Mouse (Mus musculus): ENCODE measurements around the gene Tgfbr3l. TPM values are rescaled to one million over a fixed set of nuclear protein-coding genes. Genes with fewer than 3 reads are reported as not detected.
A peak's percentile ranks its signal among the peaks of the same experiment; 100 is the strongest.

Tgfbr3l gene
- polyA plus RNA-seq, 1 experiment from 2014 or later = 4.9 TPM

- Histone ChIP-seq H3K9me3 (ENCODE audit: control insufficient read depth, low read depth, low read length) (no peaks in the 10 kb centered on the region), H3K36me3 (ENCODE audit: control insufficient read depth, insufficient read depth, low read length) (no peaks in the 10 kb centered on the region; the same call in 1 of the 2 replicates), H3K4me3 (ENCODE audit: low read depth, low read length) (peak overlapping the region; percentile 41), H3K4me2 (replicated peaks; ENCODE audit: low read depth, low read length) (peak overlapping the region; percentile 89), H3K9ac (replicated peaks; ENCODE audit: low read depth, low read length) (0 out of 2 replicates have a peak overlapping the region, but pooled peaks have one; percentile 14), H3K27ac (ENCODE audit: low read length) (peak overlapping the region; percentile 49), H3K27me3 (ENCODE audit: control insufficient read depth, insufficient read depth, low read length) (no peaks in the 10 kb centered on the region), H3K4me1 (ENCODE audit: control insufficient read depth, insufficient read depth, low read length) (no peaks in the 10 kb centered on the region)
- 3% methylated on average over 18 of the region's 18 CpGs for WGBS
- ATAC-seq (ENCODE audit: insufficient number of reproducible peaks, insufficient read depth, low FRiP score, low read depth) = peak; percentile 77
Measured at GRCm38 (mm10) chr8:4213210-4214005, 34.6 kb upstream of the Tgfbr3l start.

- Histone ChIP-seq H3K27ac (ENCODE audit: low read length) (peak overlapping the region; percentile 49), H3K4me3 (ENCODE audit: low read depth, low read length) (peak overlapping the region; percentile 41), H3K4me1 (ENCODE audit: control insufficient read depth, insufficient read depth, low read length) (no peaks in the 10 kb centered on the region), H3K9me3 (ENCODE audit: control insufficient read depth, low read depth, low read length) (no peaks in the 10 kb centered on the region), H3K4me2 (replicated peaks; ENCODE audit: low read depth, low read length) (peak overlapping the region; percentile 89), H3K36me3 (ENCODE audit: control insufficient read depth, insufficient read depth, low read length) (no peaks in the 10 kb centered on the region; the same call in 1 of the 2 replicates), H3K27me3 (ENCODE audit: control insufficient read depth, insufficient read depth, low read length) (no peaks in the 10 kb centered on the region), H3K9ac (replicated peaks; ENCODE audit: low read depth, low read length) (no peak overlapping the region)
- peak; percentile 61 for ATAC-seq (ENCODE audit: insufficient number of reproducible peaks, insufficient read depth, low FRiP score, low read depth)
- 10% methylated on average over 33 of the region's 33 CpGs for WGBS
Measured at GRCm38 (mm10) chr8:4214006-4214980, 33.7 kb upstream of the Tgfbr3l start.

- H3K27me3 ChIP-seq (ENCODE audit: control insufficient read depth, insufficient read depth, low read length) = no peaks in the 10 kb centered on the region
- H3K9me3 ChIP-seq (ENCODE audit: control insufficient read depth, low read depth, low read length) = no peaks in the 10 kb centered on the region
- H3K4me3 ChIP-seq (ENCODE audit: low read depth, low read length) = peak overlapping the region; percentile 44
- no peak overlapping the region for H3K27ac ChIP-seq (ENCODE audit: low read length)
- no peaks in the 10 kb centered on the region for H3K4me1 ChIP-seq (ENCODE audit: control insufficient read depth, insufficient read depth, low read length)
- H3K9ac ChIP-seq (replicated peaks; ENCODE audit: low read depth, low read length) = peak overlapping the region; percentile 28; the same call in 1 of the 2 replicates
- H3K36me3 ChIP-seq (ENCODE audit: control insufficient read depth, insufficient read depth, low read length) = no peaks in the 10 kb centered on the region
- H3K4me2 ChIP-seq (replicated peaks; ENCODE audit: low read depth, low read length) = peak overlapping the region; percentile 68
- ATAC-seq (ENCODE audit: insufficient number of reproducible peaks, insufficient read depth, low FRiP score, low read depth) = no peak
- 6% methylated on average over 18 of the region's 18 CpGs for WGBS
Measured at GRCm38 (mm10) chr8:4216296-4216695, 31.7 kb upstream of the Tgfbr3l start.

- ATAC-seq (ENCODE audit: insufficient number of reproducible peaks, insufficient read depth, low FRiP score, low read depth) = peak; percentile 57
- Histone ChIP-seq H3K27ac (ENCODE audit: low read length) (peak within 1 kb of the TSS; percentile 4; the same call in 1 of the 2 replicates), H3K9me3 (ENCODE audit: control insufficient read depth, low read depth, low read length) (no peaks in the 10 kb centered on the region)
Measured at GRCm38 (mm10) chr8:4216791-4217621, 31.0 kb upstream of the Tgfbr3l start, which contains the start of gene Prr36. TSS of gene Prr36 (minus strand) at chr8:4217459.

GRCm38 (mm10) chr8:4219617-4220016 is 28.4 kb upstream of the Tgfbr3l start:
- Histone ChIP-seq H3K27ac (ENCODE audit: low read length) (no peak overlapping the region), H3K4me2 (replicated peaks; ENCODE audit: low read depth, low read length) (no peak overlapping the region), H3K36me3 (ENCODE audit: control insufficient read depth, insufficient read depth, low read length) (no peaks in the 10 kb centered on the region), H3K4me3 (ENCODE audit: low read depth, low read length) (no peak overlapping the region), H3K9ac (replicated peaks; ENCODE audit: low read depth, low read length) (no peak overlapping the region), H3K27me3 (ENCODE audit: control insufficient read depth, insufficient read depth, low read length) (no peaks in the 10 kb centered on the region), H3K4me1 (ENCODE audit: control insufficient read depth, insufficient read depth, low read length) (no peaks in the 10 kb centered on the region), H3K9me3 (ENCODE audit: control insufficient read depth, low read depth, low read length) (no peaks in the 10 kb centered on the region)
- ATAC-seq (ENCODE audit: insufficient number of reproducible peaks, insufficient read depth, low FRiP score, low read depth) = no peak
- 79% methylated on average over 3 of the region's 3 CpGs for WGBS

More at GRCm38 (mm10) chr8:4216791-4217621, 31.0 kb upstream of the Tgfbr3l start, which contains the start of gene Prr36:
- peak within 1 kb of the TSS; percentile 44 for H3K4me3 ChIP-seq (ENCODE audit: low read depth, low read length)
- no peaks in the 10 kb centered on the region for H3K4me1 ChIP-seq (ENCODE audit: control insufficient read depth, insufficient read depth, low read length)
- 2% methylated on average over 44 of the region's 44 CpGs for whole genome bisulfite sequencing
- peak within 1 kb of the TSS; percentile 28; the same call in 1 of the 2 replicates for H3K9ac ChIP-seq (replicated peaks; ENCODE audit: low read depth, low read length)
- H3K4me2 ChIP-seq (replicated peaks; ENCODE audit: low read depth, low read length) = peak within 1 kb of the TSS; percentile 68
- no peaks in the 10 kb centered on the region for H3K36me3 ChIP-seq (ENCODE audit: control insufficient read depth, insufficient read depth, low read length)
- H3K27me3 ChIP-seq (ENCODE audit: control insufficient read depth, insufficient read depth, low read length) = no peaks in the 10 kb centered on the region

- H3K9ac ChIP-seq (replicated peaks; ENCODE audit: low read depth, low read length) = no peak overlapping the region
- H3K36me3 ChIP-seq (ENCODE audit: control insufficient read depth, insufficient read depth, low read length) = no peaks in the 10 kb centered on the region
- no peak overlapping the region for H3K4me3 ChIP-seq (ENCODE audit: low read depth, low read length)
- no peak for ATAC-seq (ENCODE audit: insufficient number of reproducible peaks, insufficient read depth, low FRiP score, low read depth)
- no peak overlapping the region for H3K27ac ChIP-seq (ENCODE audit: low read length)
- no peaks in the 10 kb centered on the region for H3K9me3 ChIP-seq (ENCODE audit: control insufficient read depth, low read depth, low read length)
- no peak overlapping the region for H3K4me2 ChIP-seq (replicated peaks; ENCODE audit: low read depth, low read length)
- no peaks in the 10 kb centered on the region for H3K4me1 ChIP-seq (ENCODE audit: control insufficient read depth, insufficient read depth, low read length)
- no peaks in the 10 kb centered on the region for H3K27me3 ChIP-seq (ENCODE audit: control insufficient read depth, insufficient read depth, low read length)
Measured at GRCm38 (mm10) chr8:4222059-4222458, 26.0 kb upstream of the Tgfbr3l start.

- WGBS = 26% methylated on average over 4 of the region's 4 CpGs
- Histone ChIP-seq H3K9me3 (ENCODE audit: control insufficient read depth, low read depth, low read length) (no peaks in the 10 kb centered on the region), H3K4me1 (ENCODE audit: control insufficient read depth, insufficient read depth, low read length) (no peaks in the 10 kb centered on the region), H3K4me3 (ENCODE audit: low read depth, low read length) (peak overlapping the region; percentile 27), H3K36me3 (ENCODE audit: control insufficient read depth, insufficient read depth, low read length) (no peaks in the 10 kb centered on the region), H3K9ac (replicated peaks; ENCODE audit: low read depth, low read length) (no peak overlapping the region), H3K27ac (ENCODE audit: low read length) (no peak overlapping the region), H3K4me2 (replicated peaks; ENCODE audit: low read depth, low read length) (peak overlapping the region; percentile 53), H3K27me3 (ENCODE audit: control insufficient read depth, insufficient read depth, low read length) (no peaks in the 10 kb centered on the region)
- ATAC-seq (ENCODE audit: insufficient number of reproducible peaks, insufficient read depth, low FRiP score, low read depth) = no peak
Measured at GRCm38 (mm10) chr8:4226323-4226722, 21.7 kb upstream of the Tgfbr3l start.
